Mouse (Mus musculus) G1E-ER4 (cell line): ENCODE data around the gene Col6a6. TPM values are rescaled to one million over a fixed set of nuclear protein-coding genes. Genes with fewer than 3 reads are reported as not detected.

Experiments used
- GATA1 ChIP-seq: IDR thresholded peaks from one replicate; pipeline ENCODE4 v1.8.0; 2012; ENCODE audit warnings: low read length, inconsistent platforms
- polyA plus RNA-seq: library from polyadenylated mRNA; stranded (reverse); fragments of >175 nt; gene quantifications from 2 replicates; pipeline ENCODE4 v1.2.3, GENCODE M21; 2012

Gene Col6a6
- polyA plus RNA-seq, 1 experiment: not detected

GRCm38 (mm10) chr9:105719367-105719766 lies 108.6 kb downstream of the Col6a6 start:
- TF ChIP-seq GATA1: no peak

DNA sequence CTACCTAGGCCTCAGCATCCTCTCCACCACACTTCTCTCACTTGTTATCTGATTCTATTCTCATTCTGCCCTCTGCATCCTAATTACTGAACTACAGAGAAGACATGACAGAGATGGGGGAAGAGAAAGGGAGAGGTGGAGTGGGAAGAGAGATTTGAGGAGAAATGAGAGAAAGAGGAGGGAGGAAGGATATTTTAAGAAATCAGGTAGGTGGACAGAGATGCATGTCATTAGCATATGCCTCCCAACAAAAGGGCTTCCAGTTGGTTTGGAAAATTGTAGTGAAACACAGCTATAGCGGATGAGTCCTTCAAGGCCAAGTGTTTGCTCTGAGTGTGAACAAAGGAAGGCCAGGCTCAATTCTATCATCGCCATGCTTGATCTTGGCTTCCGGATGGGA lies 115.9 kb downstream of the Col6a6 start:
- no peak for TF ChIP-seq GATA1

DNA sequence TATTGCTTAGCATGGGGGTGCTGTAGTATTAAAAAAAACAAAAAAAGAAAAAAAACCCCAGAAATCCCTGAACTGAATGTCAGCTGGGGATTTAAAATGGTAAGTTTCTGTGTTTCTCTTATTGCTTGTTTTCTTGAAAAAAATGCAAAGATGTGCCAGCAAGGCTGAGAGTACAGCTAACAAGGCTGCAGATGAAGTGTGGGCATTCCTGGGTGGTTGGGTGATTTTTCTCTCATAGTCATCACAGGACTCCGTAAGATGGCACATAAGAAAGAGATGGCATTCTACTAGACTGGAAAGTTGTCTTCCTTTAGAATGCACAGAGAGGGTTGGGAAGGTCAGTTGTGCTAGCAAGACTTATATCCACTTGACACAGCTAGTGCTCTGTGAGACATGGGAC lies 122.9 kb downstream of the Col6a6 start:
- no peak for TF ChIP-seq GATA1

DNA sequence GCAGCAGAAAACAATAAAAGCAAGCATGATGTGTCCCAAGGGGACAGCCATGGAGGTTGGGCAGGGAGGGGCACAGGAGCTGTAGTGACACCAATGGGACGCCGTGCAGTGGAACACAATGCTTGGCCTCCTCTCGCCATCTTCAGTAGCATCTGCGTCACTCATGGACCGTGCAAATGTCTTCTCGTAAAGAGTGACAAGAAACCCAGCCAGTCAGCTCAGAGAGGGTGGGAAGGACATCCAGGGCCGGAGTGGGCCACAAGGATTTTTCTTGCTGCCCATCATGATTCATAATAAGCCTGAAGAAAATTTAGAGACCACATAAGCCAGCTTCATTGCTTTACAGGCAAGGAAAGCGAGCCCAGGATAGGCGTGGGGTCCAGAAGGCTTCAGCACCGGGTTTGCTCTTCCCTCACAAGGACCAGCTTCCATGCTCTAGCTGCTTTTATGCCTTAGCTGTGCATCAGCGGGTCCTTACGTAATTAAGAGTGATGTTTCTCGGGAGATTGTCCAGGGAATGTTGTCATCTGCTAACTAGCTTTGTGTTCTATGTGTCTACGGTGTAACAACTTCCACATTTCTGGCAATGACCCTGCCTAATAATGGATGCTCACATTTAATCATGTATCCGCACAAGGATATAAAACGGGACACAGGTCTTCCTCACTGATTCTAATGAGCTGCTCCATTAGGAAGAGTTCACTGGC lies 123.6 kb downstream of the Col6a6 start:
- TF ChIP-seq GATA1: no peak

- no peak for TF ChIP-seq GATA1
These were observed 126.0 kb downstream of the Col6a6 start for GRCm38 (mm10) chr9:105701966-105702365.

DNA sequence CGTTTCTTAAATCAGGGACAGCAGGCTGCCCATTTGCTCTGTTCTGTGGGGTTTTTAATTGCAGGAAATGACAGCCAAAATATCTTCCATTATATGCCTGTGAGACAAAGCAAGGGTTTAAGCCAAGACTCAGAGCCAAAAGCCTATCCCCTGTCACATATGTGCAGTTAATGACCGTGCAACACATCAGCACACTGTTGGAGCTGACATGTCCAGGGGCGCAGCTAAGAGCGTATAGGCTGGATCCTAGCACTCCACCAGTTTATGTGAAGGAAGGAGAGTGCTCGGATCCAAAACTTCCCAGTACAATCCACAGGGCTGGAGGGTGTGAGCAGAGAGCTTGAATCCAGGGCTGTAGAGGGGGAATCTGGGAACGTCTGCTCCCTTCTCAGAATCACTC lies 127.3 kb downstream of the Col6a6 start:
- no peak for TF ChIP-seq GATA1

DNA sequence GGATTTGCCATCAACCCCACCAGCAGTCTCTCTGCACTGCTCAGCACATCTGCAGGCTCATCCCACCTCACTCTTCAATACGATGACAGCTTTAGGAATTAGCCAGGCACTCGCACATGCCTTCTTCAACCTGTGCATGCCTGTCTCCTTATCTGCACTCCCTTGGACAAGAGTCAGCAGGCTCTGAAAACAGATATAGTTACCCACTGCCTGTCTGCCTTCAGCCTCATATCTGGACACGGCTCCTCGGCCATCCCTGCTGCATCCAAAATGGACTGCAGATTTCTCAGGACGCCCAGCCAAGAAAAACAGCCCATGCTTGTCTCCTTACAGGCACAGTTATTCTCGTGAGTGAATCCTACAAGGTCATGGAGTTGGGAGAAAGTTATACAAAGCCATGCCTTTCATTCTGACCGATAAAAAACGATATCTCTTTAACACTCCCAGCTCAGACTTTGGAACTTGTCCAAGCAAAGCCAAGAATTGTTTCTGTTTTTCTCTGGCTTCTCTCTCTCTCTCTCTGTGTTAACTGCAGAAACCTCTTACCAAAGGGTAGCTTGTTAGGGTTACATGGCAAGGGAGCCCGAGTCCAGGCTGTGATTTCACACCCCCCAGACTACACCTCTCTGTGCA lies 130.1 kb downstream of the Col6a6 start:
- no peak for TF ChIP-seq GATA1

DNA sequence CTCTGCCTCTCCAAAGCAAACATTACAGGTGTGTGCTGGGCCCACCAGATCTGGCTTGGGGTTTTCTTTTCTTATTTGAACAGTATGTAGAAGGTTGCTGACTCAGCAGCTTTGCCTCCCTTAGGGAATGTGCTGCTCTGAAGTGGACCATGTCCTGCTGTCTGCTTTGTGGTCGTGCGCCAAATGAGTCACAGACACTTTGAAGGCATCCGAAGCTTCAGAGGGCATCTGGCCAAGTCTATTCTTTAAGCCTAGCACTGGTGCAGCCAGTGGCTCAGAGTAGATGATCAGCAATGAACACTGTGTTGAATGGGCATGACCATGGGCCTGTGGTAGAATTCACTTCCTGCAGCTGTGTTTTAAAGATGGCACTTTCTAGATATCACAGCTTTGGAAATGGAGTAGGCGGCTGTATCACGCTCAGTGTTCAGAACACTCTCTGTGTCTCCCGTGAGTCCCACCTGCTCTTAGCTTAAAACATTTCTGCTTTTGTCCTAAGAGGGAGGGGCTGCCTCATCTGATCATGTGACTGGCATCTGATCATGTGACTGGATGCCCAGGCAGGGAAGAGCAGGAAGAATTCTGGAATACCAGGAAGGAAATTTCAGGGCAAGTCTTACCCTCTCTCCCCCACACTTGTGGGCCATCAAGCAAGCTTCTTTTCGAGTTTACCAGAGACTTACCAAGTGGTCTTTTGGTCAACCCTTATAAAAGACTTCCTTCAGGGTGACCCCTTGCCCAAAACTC lies 131.0 kb downstream of the Col6a6 start:
- TF ChIP-seq GATA1: no peak

- no peak for TF ChIP-seq GATA1
These were observed 134.1 kb downstream of the Col6a6 start for GRCm38 (mm10) chr9:105693854-105694253.

DNA sequence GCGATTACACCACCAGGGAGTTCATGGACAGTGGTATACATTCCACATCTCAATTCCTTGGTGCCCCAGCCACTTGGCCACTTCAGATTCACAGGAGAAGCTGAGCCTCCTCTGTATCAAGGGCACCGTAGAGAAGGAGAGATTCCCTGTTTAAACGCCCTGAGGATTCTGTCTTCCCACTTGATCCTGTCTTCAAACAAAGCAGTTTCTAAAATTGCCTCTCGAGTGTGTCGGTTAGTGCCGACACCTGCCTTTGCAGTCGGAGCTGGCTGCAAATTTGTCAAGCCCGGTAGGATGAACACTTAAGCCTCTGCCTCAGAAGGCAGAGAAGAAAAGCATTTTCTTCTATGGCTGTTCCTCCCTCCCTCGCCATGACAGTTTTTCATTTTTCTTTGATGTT lies 134.9 kb downstream of the Col6a6 start:
- TF ChIP-seq GATA1: no peak

DNA sequence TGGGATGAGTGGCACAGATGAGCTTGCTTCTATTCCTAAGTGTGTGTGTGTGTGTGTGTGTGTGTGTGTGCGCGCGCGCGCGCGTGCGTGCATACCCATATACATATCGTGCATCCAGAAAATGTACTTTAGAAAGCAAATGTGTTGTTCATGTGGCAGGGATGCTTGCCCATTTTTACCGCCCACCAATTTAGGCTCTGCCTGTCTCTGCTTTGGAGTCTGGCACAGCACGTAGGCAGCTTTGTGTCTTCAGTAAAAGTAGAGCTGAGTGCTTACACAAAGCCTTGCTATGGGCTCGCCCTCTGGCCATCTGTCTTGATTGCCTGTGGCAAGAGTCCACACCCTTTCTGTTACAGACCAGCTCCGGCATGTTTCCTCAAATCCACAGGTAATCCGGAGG lies 135.5 kb downstream of the Col6a6 start:
- no peak for TF ChIP-seq GATA1

DNA sequence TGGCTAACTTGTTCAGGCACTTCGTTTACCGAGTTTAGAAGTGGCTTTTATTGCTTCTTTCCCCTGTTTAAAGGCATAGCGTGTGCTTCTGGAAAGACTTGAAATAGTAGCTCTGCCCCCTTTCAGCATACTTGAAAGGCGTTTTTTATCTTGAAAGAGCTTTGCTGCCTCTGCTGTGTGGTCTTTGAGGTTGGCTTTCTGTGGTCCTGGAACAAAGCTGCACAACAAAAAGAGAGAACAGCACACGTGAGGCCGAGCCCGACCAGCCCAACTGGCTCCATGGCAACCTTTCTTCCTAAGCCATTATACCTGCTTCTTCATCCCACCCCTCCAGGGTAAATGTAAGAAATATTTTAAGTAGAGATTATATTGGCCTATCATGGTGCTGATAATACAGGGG lies 138.5 kb downstream of the Col6a6 start:
- TF ChIP-seq GATA1: no peak

- TF ChIP-seq GATA1: no peak
These were observed 143.3 kb downstream of the Col6a6 start for GRCm38 (mm10) chr9:105684549-105685165.

GRCm38 (mm10) chr9:105681386-105681785 lies 146.6 kb downstream of the Col6a6 start:
- no peak for TF ChIP-seq GATA1

DNA sequence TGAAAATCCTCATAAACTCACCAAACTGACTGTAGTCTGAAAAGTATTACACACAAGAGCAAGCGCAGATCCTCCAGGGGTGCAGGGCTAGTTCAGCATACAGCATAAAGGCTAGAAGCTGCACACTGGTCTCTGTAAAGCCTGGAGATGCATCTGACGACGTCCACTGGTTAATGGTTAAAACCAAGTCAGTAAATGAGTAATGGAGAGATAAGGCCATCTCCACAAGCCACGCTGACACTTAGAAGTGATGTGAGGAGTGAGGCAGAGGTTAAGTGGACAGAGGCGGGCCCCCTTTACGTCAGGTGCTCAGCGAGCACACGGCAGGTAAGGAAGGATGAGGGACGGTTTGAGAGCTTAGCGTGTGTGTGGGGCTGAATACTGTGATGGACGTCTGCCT lies 152.0 kb downstream of the Col6a6 start:
- no peak for TF ChIP-seq GATA1

- no peak for TF ChIP-seq GATA1
These were observed 155.9 kb downstream of the Col6a6 start for GRCm38 (mm10) chr9:105672032-105672431.
